Mouse (Mus musculus) hindbrain, embryonic 11.5 days (tissue): ENCODE measurements at regions not wholly inside any gene's neighbourhood (a gene's known extent, or its start where the extent isn't known, plus 50 kb on each side); places are given as distances from the start of the nearest gene placed in this dataset.
A peak's percentile ranks its signal among the peaks of the same experiment; 100 is the strongest.

Experiments used
- ATAC-seq: fragments of 200-750 bp; cut with Nextera tagmentation; 2 replicates; pipeline ENCODE4 v1.8.0; 2017; ENCODE audit warnings: mild to moderate bottlenecking, moderate TSS enrichment, moderate library complexity; ENCODE audit not compliant: low FRiP score
- DNase-seq: peaks from one replicate; pipeline ENCODE4 v3.0.0-alpha.2; 2015; ENCODE audit warnings: low spot score
- H3K27ac ChIP-seq: fragments of 300-500 bp; sonication (generic); 2 replicates; pipeline ENCODE4 v1.5.1; 2014; ENCODE audit warnings: mild to moderate bottlenecking, low read depth, low read length
- H3K27me3 ChIP-seq: fragments of 300-500 bp; sonication (generic); 2 replicates; pipeline ENCODE4 v1.6.1; 2014; ENCODE audit warnings: mild to moderate bottlenecking, low read length, moderate library complexity, mixed read lengths; ENCODE audit not compliant: control insufficient read depth, insufficient read depth
- H3K36me3 ChIP-seq: fragments of 300-500 bp; sonication (generic); 2 replicates; pipeline ENCODE4 v1.6.1; 2014; ENCODE audit warnings: mild to moderate bottlenecking, low read length, moderate library complexity, mixed read lengths; ENCODE audit not compliant: control insufficient read depth, insufficient read depth
- H3K4me1 ChIP-seq: fragments of 300-500 bp; sonication (generic); replicated peaks from 2 replicates; pipeline ENCODE4 v1.6.1; 2014; ENCODE audit warnings: low read length, mixed read lengths; ENCODE audit not compliant: control insufficient read depth, insufficient read depth
- H3K4me2 ChIP-seq: fragments of 300-500 bp; sonication (generic); replicated peaks from 2 replicates; pipeline ENCODE4 v1.6.1; 2014; ENCODE audit warnings: mild to moderate bottlenecking, low read depth, low read length
- H3K4me3 ChIP-seq: fragments of 300-500 bp; sonication (generic); 2 replicates; pipeline ENCODE4 v1.5.1; 2014; ENCODE audit warnings: low read depth, low read length
- H3K9ac ChIP-seq: fragments of 300-500 bp; sonication (generic); 2 replicates; pipeline ENCODE4 v1.6.1; 2014; ENCODE audit warnings: low read depth, low read length
- H3K9me3 ChIP-seq: fragments of 300-500 bp; sonication (generic); 2 replicates; pipeline ENCODE4 v1.6.1; 2016; ENCODE audit warnings: low read length; ENCODE audit not compliant: control insufficient read depth
- WGBS: fragments of 180-500 bp; shearing (Covaris S2); extraction: QIAGEN DNeasy Blood & Tissue Kit; methylation state at CpG from one replicate; pipeline ENCODE4 v1.1.7; 2014; 5-methylcytosine and 5-hydroxymethylcytosine counted together

- no peak overlapping the region for H3K9ac ChIP-seq
- no peaks in the 10 kb centered on the region for H3K9me3 ChIP-seq
- no peak overlapping the region for H3K27ac ChIP-seq
- no peak overlapping the region for H3K4me3 ChIP-seq
- no peaks in the 10 kb centered on the region for H3K27me3 ChIP-seq
- no peak for DNase-seq
- no peak overlapping the region for H3K4me2 ChIP-seq
- WGBS = 64% methylated on average over 7 of the region's 7 CpGs
- no peaks in the 10 kb centered on the region for H3K36me3 ChIP-seq
- no peak for ATAC-seq
- H3K4me1 ChIP-seq = no peaks in the 10 kb centered on the region; the same call in 1 of the 2 replicates
These were observed 179.1 kb upstream of the Sulf2 start for GRCm38 (mm10) chr2:166334559-166334958.

GRCm38 (mm10) chr2:166333818-166334217, 178.4 kb upstream of the Sulf2 start:
- Histone ChIP-seq H3K36me3 (no peaks in the 10 kb centered on the region), H3K27ac (no peak overlapping the region), H3K4me2 (no peak overlapping the region), H3K9me3 (no peaks in the 10 kb centered on the region), H3K27me3 (no peaks in the 10 kb centered on the region), H3K4me1 (peaks cover 3% of the 10 kb centered on the region; the same call in 1 of the 2 replicates), H3K4me3 (no peak overlapping the region), H3K9ac (no peak overlapping the region)
- WGBS = 79% methylated on average over 4 of the region's 4 CpGs
- DNase-seq (no peak), ATAC-seq (no peak)

GRCm38 (mm10) chr2:166332748-166333417, 177.4 kb upstream of the Sulf2 start:
- Histone ChIP-seq H3K9ac (no peak overlapping the region), H3K4me3 (no peak overlapping the region), H3K27me3 (no peaks in the 10 kb centered on the region), H3K4me2 (no peak overlapping the region), H3K9me3 (no peaks in the 10 kb centered on the region), H3K4me1 (peaks cover 3% of the 10 kb centered on the region; the same call in 1 of the 2 replicates), H3K36me3 (no peaks in the 10 kb centered on the region), H3K27ac (no peak overlapping the region)
- WGBS = 72% methylated on average over 13 of the region's 13 CpGs
- DNase-seq = no peak
- ATAC-seq = no peak

- WGBS = 95% methylated on average over 4 of the region's 4 CpGs
- DNase-seq = no peak
- no peak overlapping the region for H3K27ac ChIP-seq
- no peak overlapping the region for H3K4me3 ChIP-seq
- no peaks in the 10 kb centered on the region for H3K36me3 ChIP-seq
- H3K4me1 ChIP-seq = peaks cover 3% of the 10 kb centered on the region; the same call in 1 of the 2 replicates
- no peaks in the 10 kb centered on the region for H3K27me3 ChIP-seq
- H3K9me3 ChIP-seq = no peaks in the 10 kb centered on the region
- H3K9ac ChIP-seq = no peak overlapping the region
- no peak for ATAC-seq
- H3K4me2 ChIP-seq = no peak overlapping the region
These were observed 175.7 kb upstream of the Sulf2 start for GRCm38 (mm10) chr2:166331192-166331591.

- Histone ChIP-seq H3K9me3 (no peaks in the 10 kb centered on the region), H3K4me3 (no peak overlapping the region), H3K36me3 (no peaks in the 10 kb centered on the region), H3K4me1 (peaks cover 3% of the 10 kb centered on the region; the same call in 1 of the 2 replicates), H3K27ac (no peak overlapping the region), H3K9ac (no peak overlapping the region), H3K27me3 (no peaks in the 10 kb centered on the region), H3K4me2 (no peak overlapping the region)
- ATAC-seq (peak; percentile 70), DNase-seq (peak; percentile 44)
- WGBS = 58% methylated on average over 6 of the region's 6 CpGs
These were observed 174.9 kb upstream of the Sulf2 start for GRCm38 (mm10) chr2:166330364-166330763.

GRCm38 (mm10) chr2:166329556-166330340, 174.3 kb upstream of the Sulf2 start:
- Histone ChIP-seq H3K36me3 (no peaks in the 10 kb centered on the region), H3K27ac (peak overlapping the region; percentile 48; the same call in 1 of the 2 replicates), H3K27me3 (no peaks in the 10 kb centered on the region), H3K4me2 (no peak overlapping the region), H3K4me3 (no peak overlapping the region), H3K9ac (no peak overlapping the region), H3K9me3 (no peaks in the 10 kb centered on the region), H3K4me1 (peaks cover 7% of the 10 kb centered on the region)
- DNase-seq (peak; percentile 27), ATAC-seq (no peak; the same call in 1 of the 2 replicates)
- WGBS = 65% methylated on average over 14 of the region's 14 CpGs

GRCm38 (mm10) chr2:166326932-166327331, 171.5 kb upstream of the Sulf2 start:
- Histone ChIP-seq H3K4me3 (no peak overlapping the region), H3K9me3 (no peaks in the 10 kb centered on the region), H3K27ac (no peak overlapping the region), H3K4me1 (peaks cover 15% of the 10 kb centered on the region), H3K4me2 (no peak overlapping the region), H3K9ac (no peak overlapping the region), H3K27me3 (no peaks in the 10 kb centered on the region), H3K36me3 (no peaks in the 10 kb centered on the region)
- no peak for DNase-seq
- WGBS = 74% methylated on average over 5 of the region's 5 CpGs
- no peak for ATAC-seq

GRCm38 (mm10) chr2:166324954-166325353, 169.5 kb upstream of the Sulf2 start:
- peaks cover 15% of the 10 kb centered on the region for H3K4me1 ChIP-seq
- H3K27me3 ChIP-seq = 0 out of 2 replicates have a peak, but pooled peaks cover 2% of the 10 kb centered on the region
- H3K4me2 ChIP-seq = no peak overlapping the region
- H3K4me3 ChIP-seq = no peak overlapping the region
- H3K27ac ChIP-seq = peak overlapping the region; percentile 17; the same call in 1 of the 2 replicates
- no peaks in the 10 kb centered on the region for H3K9me3 ChIP-seq
- DNase-seq = peak; percentile 36
- H3K36me3 ChIP-seq = no peaks in the 10 kb centered on the region
- H3K9ac ChIP-seq = no peak overlapping the region
- 49% methylated on average over 3 of the region's 3 CpGs for WGBS
- ATAC-seq = no peak
